Mouse (Mus musculus): ENCODE measurements at regions not wholly inside any gene's neighbourhood (a gene's known extent, or its start where the extent isn't known, plus 50 kb on each side); places are given as distances from the start of the nearest gene placed in this dataset.

DNA sequence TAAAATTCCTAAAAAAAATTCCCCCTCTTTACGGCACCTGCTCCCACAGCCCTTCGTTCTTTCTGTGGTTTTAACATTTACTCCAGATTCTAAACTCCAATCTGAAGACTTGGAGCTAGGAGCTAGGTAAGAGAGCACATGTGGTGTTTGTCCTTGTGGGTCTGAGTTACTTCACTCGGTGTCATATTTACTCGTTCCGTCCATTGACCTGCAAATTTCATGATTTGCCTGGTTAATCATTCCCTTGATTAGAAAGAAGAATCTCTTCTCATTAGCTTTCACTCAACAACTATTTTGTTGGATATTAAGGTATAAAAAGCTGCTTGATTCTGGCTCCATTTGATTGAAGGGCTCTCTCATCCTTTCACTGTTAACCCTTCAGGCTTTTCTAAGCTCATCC lies 231.6 kb upstream of the Hs6st1 start:
- TF ChIP-seq MYOG (IDR thresholded peaks at IDR 0.05; ENCODE audit: control insufficient read depth, extremely low read depth, insufficient read length) (no peak), CEBPB (IDR thresholded peaks at IDR 0.05; ENCODE audit: low read depth) (no peak), FOSL1 (IDR thresholded peaks at IDR 0.05; ENCODE audit: insufficient read depth, low read length, poor library complexity, severe bottlenecking) (no peak), MYOD1 (IDR thresholded peaks at IDR 0.05; ENCODE audit: control insufficient read depth, insufficient read length, low read depth) (no peak), MAX (IDR thresholded peaks at IDR 0.05) (no peak), CTCF (IDR thresholded peaks at IDR 0.05; ENCODE audit: control insufficient read depth, insufficient read depth, insufficient read length) (no peak), USF1 (IDR thresholded peaks at IDR 0.05; ENCODE audit: low read depth) (no peak)
- no peaks in the 10 kb centered on the region for H3K79me3 ChIP-seq (ENCODE audit: low read depth)
- no peaks in the 10 kb centered on the region for H3K27me3 ChIP-seq (ENCODE audit: control insufficient read depth, insufficient read depth, insufficient read length)
- no peaks in the 10 kb centered on the region for H3K79me2 ChIP-seq (ENCODE audit: control insufficient read depth, insufficient read depth)
- H3K36me3 ChIP-seq (ENCODE audit: control insufficient read depth, insufficient read depth): no peaks in the 10 kb centered on the region
- H3ac ChIP-seq (ENCODE audit: control insufficient read depth, insufficient read length, low read depth): no peak overlapping the region
- no peak overlapping the region for H3K4me3 ChIP-seq (ENCODE audit: insufficient read depth, poor library complexity, severe bottlenecking)

DNA sequence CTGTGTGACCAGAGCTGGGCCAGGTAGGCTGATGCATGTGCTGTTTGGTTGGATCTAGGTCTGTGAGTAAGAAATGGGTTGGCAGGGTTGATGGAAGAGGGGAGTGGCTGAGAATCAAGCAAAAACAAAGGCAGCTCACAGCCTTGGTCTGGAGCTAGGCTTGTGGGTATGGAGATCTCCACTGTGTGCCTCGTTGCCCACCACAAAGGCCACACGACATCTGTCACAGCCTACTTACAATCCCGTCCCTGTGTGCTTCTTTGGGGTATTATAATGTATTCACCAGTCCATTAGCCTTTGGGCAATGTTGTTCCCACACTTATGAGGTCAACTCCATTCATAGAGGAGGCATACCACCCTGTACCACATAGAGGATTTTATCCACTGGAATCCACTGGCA lies 229.6 kb upstream of the Hs6st1 start:
- no peaks in the 10 kb centered on the region for H3K27me3 ChIP-seq (ENCODE audit: control insufficient read depth, insufficient read depth, insufficient read length)
- no peak overlapping the region for H3K4me3 ChIP-seq (ENCODE audit: insufficient read depth, poor library complexity, severe bottlenecking)
- H3K79me3 ChIP-seq (ENCODE audit: low read depth): no peaks in the 10 kb centered on the region
- H3ac ChIP-seq (ENCODE audit: control insufficient read depth, insufficient read length, low read depth): no peak overlapping the region
- no peaks in the 10 kb centered on the region for H3K79me2 ChIP-seq (ENCODE audit: control insufficient read depth, insufficient read depth)
- H3K36me3 ChIP-seq (ENCODE audit: control insufficient read depth, insufficient read depth): no peaks in the 10 kb centered on the region
- TF ChIP-seq CEBPB (IDR thresholded peaks at IDR 0.05; ENCODE audit: low read depth): no peak
- TF ChIP-seq CTCF (IDR thresholded peaks at IDR 0.05; ENCODE audit: control insufficient read depth, insufficient read depth, insufficient read length): no peak
- TF ChIP-seq MYOG (IDR thresholded peaks at IDR 0.05; ENCODE audit: control insufficient read depth, extremely low read depth, insufficient read length): no peak
- no peak for TF ChIP-seq USF1 (IDR thresholded peaks at IDR 0.05; ENCODE audit: low read depth)
- TF ChIP-seq MYOD1 (IDR thresholded peaks at IDR 0.05; ENCODE audit: control insufficient read depth, insufficient read length, low read depth): no peak
- no peak for TF ChIP-seq FOSL1 (IDR thresholded peaks at IDR 0.05; ENCODE audit: insufficient read depth, low read length, poor library complexity, severe bottlenecking)

DNA sequence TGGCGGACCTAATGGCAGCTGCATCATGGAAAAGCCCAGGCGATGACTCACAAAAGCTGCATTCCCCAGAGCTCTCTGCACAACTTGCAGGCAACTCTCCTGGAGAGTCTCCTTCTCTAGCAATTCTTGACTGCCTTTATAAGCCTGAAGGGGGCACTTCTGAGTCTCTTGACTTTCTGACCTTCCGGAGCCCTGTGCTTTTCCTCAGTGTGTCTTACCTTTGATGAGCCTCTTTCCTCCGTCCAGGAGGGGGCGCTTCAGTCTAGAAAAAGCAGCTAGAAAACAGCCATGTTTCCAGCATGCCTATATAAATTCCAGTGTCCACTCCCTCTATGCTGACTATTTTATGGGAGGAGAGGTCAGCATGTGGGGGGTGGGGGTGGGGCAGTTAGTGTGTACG lies 228.8 kb upstream of the Hs6st1 start:
- no peak overlapping the region for H3ac ChIP-seq (ENCODE audit: control insufficient read depth, insufficient read length, low read depth)
- no peaks in the 10 kb centered on the region for H3K79me3 ChIP-seq (ENCODE audit: low read depth)
- no peak for TF ChIP-seq MAX (IDR thresholded peaks at IDR 0.05)
- TF ChIP-seq MYOG (IDR thresholded peaks at IDR 0.05; ENCODE audit: control insufficient read depth, extremely low read depth, insufficient read length): no peak
- TF ChIP-seq CEBPB (IDR thresholded peaks at IDR 0.05; ENCODE audit: low read depth): no peak
- TF ChIP-seq MYOD1 (IDR thresholded peaks at IDR 0.05; ENCODE audit: control insufficient read depth, insufficient read length, low read depth): no peak
- TF ChIP-seq USF1 (IDR thresholded peaks at IDR 0.05; ENCODE audit: low read depth): no peak
- TF ChIP-seq FOSL1 (IDR thresholded peaks at IDR 0.05; ENCODE audit: insufficient read depth, low read length, poor library complexity, severe bottlenecking): no peak
- TF ChIP-seq CTCF (IDR thresholded peaks at IDR 0.05; ENCODE audit: control insufficient read depth, insufficient read depth, insufficient read length): no peak
- H3K4me3 ChIP-seq (ENCODE audit: insufficient read depth, poor library complexity, severe bottlenecking): no peak overlapping the region
- H3K27me3 ChIP-seq (ENCODE audit: control insufficient read depth, insufficient read depth, insufficient read length): no peaks in the 10 kb centered on the region
- no peaks in the 10 kb centered on the region for H3K79me2 ChIP-seq (ENCODE audit: control insufficient read depth, insufficient read depth)
- no peaks in the 10 kb centered on the region for H3K36me3 ChIP-seq (ENCODE audit: control insufficient read depth, insufficient read depth)

DNA sequence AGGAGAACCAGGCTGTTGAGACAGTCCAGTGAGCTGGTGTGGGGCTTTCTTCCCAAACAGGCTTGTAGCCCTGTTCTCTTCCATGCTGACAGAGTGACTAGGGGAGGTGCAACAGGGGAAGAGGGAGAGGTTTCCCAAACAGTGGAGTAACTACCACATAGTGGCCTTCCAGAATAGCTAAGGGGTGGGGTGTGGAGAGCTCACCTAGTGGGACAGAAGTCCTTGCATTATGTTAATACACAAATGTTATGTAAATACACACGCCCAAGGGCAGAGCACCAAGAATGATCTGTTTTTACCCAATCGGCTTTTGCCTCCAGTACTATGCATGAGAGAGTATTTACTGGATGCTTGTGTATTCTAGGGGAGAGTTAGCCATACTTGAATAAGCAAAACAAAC lies 226.6 kb upstream of the Hs6st1 start:
- TF ChIP-seq MAX (IDR thresholded peaks at IDR 0.05): no peak
- TF ChIP-seq MYOG (IDR thresholded peaks at IDR 0.05; ENCODE audit: control insufficient read depth, extremely low read depth, insufficient read length): no peak
- TF ChIP-seq FOSL1 (IDR thresholded peaks at IDR 0.05; ENCODE audit: insufficient read depth, low read length, poor library complexity, severe bottlenecking): no peak
- no peak for TF ChIP-seq CTCF (IDR thresholded peaks at IDR 0.05; ENCODE audit: control insufficient read depth, insufficient read depth, insufficient read length)
- no peak for TF ChIP-seq USF1 (IDR thresholded peaks at IDR 0.05; ENCODE audit: low read depth)
- TF ChIP-seq MYOD1 (IDR thresholded peaks at IDR 0.05; ENCODE audit: control insufficient read depth, insufficient read length, low read depth): no peak
- TF ChIP-seq CEBPB (IDR thresholded peaks at IDR 0.05; ENCODE audit: low read depth): no peak
- Histone ChIP-seq H3ac (ENCODE audit: control insufficient read depth, insufficient read length, low read depth) (no peak overlapping the region), H3K36me3 (ENCODE audit: control insufficient read depth, insufficient read depth) (no peaks in the 10 kb centered on the region), H3K79me3 (ENCODE audit: low read depth) (no peaks in the 10 kb centered on the region), H3K27me3 (ENCODE audit: control insufficient read depth, insufficient read depth, insufficient read length) (no peaks in the 10 kb centered on the region), H3K79me2 (ENCODE audit: control insufficient read depth, insufficient read depth) (no peaks in the 10 kb centered on the region), H3K4me3 (ENCODE audit: insufficient read depth, poor library complexity, severe bottlenecking) (no peak overlapping the region)

DNA sequence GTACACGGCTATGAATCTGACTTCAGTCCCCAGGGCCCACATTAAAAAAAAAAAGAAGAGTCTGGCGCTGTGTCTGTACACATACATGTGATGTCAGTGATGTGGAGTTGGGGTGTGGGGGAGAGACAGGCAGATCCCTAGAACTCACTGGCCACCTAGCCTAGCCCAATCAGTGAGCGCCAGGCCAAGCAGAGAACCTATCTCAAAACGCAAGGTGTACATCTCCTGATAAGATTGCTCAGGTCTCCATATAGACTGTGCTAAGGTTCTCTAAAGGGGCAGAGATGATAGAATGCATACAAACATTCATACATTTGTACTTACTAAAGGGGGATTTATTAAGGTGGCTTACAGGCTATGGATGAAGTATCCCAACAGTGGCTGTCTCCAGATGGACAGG lies 225.5 kb upstream of the Hs6st1 start:
- no peaks in the 10 kb centered on the region for H3K79me2 ChIP-seq (ENCODE audit: control insufficient read depth, insufficient read depth)
- TF ChIP-seq FOSL1 (IDR thresholded peaks at IDR 0.05; ENCODE audit: insufficient read depth, low read length, poor library complexity, severe bottlenecking) (no peak), USF1 (IDR thresholded peaks at IDR 0.05; ENCODE audit: low read depth) (no peak), MYOG (IDR thresholded peaks at IDR 0.05; ENCODE audit: control insufficient read depth, extremely low read depth, insufficient read length) (no peak), MYOD1 (IDR thresholded peaks at IDR 0.05; ENCODE audit: control insufficient read depth, insufficient read length, low read depth) (no peak), CTCF (IDR thresholded peaks at IDR 0.05; ENCODE audit: control insufficient read depth, insufficient read depth, insufficient read length) (no peak), CEBPB (IDR thresholded peaks at IDR 0.05; ENCODE audit: low read depth) (no peak)
- no peak overlapping the region for H3ac ChIP-seq (ENCODE audit: control insufficient read depth, insufficient read length, low read depth)
- H3K79me3 ChIP-seq (ENCODE audit: low read depth): no peaks in the 10 kb centered on the region
- H3K27me3 ChIP-seq (ENCODE audit: control insufficient read depth, insufficient read depth, insufficient read length): no peaks in the 10 kb centered on the region
- no peaks in the 10 kb centered on the region for H3K36me3 ChIP-seq (ENCODE audit: control insufficient read depth, insufficient read depth)
- H3K4me3 ChIP-seq (ENCODE audit: insufficient read depth, poor library complexity, severe bottlenecking): no peak overlapping the region

DNA sequence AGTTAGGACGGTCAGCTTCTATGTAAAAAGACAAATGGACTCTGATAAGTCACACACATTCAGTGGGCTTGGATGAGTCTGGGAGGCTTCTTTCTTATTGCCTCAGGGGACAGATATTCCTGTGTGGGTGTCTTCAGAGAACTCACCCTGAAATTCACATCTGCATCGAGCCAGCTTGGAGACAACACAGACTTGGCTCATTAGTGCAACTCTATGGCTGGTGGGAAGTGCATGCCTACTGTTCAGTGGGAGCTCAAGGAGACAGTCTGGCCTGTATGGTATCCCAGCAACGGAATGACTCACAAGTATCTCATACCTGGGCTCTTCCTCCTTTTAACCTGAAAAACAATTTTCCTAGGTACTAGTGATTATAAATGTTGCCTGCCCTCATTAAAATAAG lies 224.6 kb upstream of the Hs6st1 start:
- TF ChIP-seq CTCF (IDR thresholded peaks at IDR 0.05; ENCODE audit: control insufficient read depth, insufficient read depth, insufficient read length) (no peak), MYOG (IDR thresholded peaks at IDR 0.05; ENCODE audit: control insufficient read depth, extremely low read depth, insufficient read length) (no peak), USF1 (IDR thresholded peaks at IDR 0.05; ENCODE audit: low read depth) (no peak), CEBPB (IDR thresholded peaks at IDR 0.05; ENCODE audit: low read depth) (no peak), MYOD1 (IDR thresholded peaks at IDR 0.05; ENCODE audit: control insufficient read depth, insufficient read length, low read depth) (no peak), MAX (IDR thresholded peaks at IDR 0.05) (no peak), FOSL1 (IDR thresholded peaks at IDR 0.05; ENCODE audit: insufficient read depth, low read length, poor library complexity, severe bottlenecking) (no peak)
- no peak overlapping the region for H3K4me3 ChIP-seq (ENCODE audit: insufficient read depth, poor library complexity, severe bottlenecking)
- no peaks in the 10 kb centered on the region for H3K79me3 ChIP-seq (ENCODE audit: low read depth)
- no peaks in the 10 kb centered on the region for H3K36me3 ChIP-seq (ENCODE audit: control insufficient read depth, insufficient read depth)
- H3K79me2 ChIP-seq (ENCODE audit: control insufficient read depth, insufficient read depth): no peaks in the 10 kb centered on the region
- no peaks in the 10 kb centered on the region for H3K27me3 ChIP-seq (ENCODE audit: control insufficient read depth, insufficient read depth, insufficient read length)
- H3ac ChIP-seq (ENCODE audit: control insufficient read depth, insufficient read length, low read depth): no peak overlapping the region

Data from C2C12 (cell line).